In genomic region chr12:55073686-55074085, GRCm38 (mm10) we compare ENCODE assay signal across 21 mouse cellular contexts. TPM values are rescaled to one million over a fixed set of nuclear protein-coding genes. Genes with fewer than 3 reads are reported as not detected.
DNase-seq lines count a peak whose midpoint lies in the region; ATAC-seq and TF ChIP-seq lines count a peak whose summit lies in the region.
"Had no signal": no experiment of that assay in that cellular context is flagged by ENCODE, and none has a peak within 500 bp of the region (broad histone marks: within the 10 kb centered on the region; RNA-seq: fewer than 3 reads in every experiment).

No protein-coding gene starts in this region.

- TF ChIP-seq CTCF in lung, postnatal 0 days (IDR thresholded peaks at IDR 0.05): no peak

- H3K4me1 ChIP-seq in heart, embryonic 10.5 days: peaks cover 4% of the 10 kb centered on the region
- peaks cover 0 to 1% of the 10 kb centered on the region in 2 experiments; a peak in 1 of 4 replicates for H3K4me1 ChIP-seq in ES-E14 (ENCODE audit: control insufficient read depth in 2 of 2, insufficient read depth in 2 of 2, low read length in 2 of 2, poor library complexity in 1 of 2)
- peaks cover 47% of the 10 kb centered on the region for H3K4me1 ChIP-seq in liver, embryonic 12.5 days
- H3K4me1 ChIP-seq in liver, embryonic 16.5 days (ENCODE audit: control insufficient read depth, low read depth, low read length): peaks cover 16% of the 10 kb centered on the region
- H3K4me1 ChIP-seq in lung, postnatal 0 days (ENCODE audit: insufficient read depth, low read depth, low read length): no peaks in the 10 kb centered on the region
- H3K4me1 ChIP-seq in neural tube, embryonic 15.5 days: 0 out of 2 replicates have a peak, but pooled peaks cover 6% of the 10 kb centered on the region
- H3K4me1 ChIP-seq: embryonic facial prominence, embryonic 12.5 days; forebrain, embryonic 10.5 days had no signal

- 0 out of 2 replicates have a peak overlapping the region, but pooled peaks have one; percentile 7 for H3K27ac ChIP-seq in heart, embryonic 10.5 days
- H3K27ac ChIP-seq in ES-E14 (ENCODE audit: insufficient read depth, low read depth, low read length, poor library complexity, severe bottlenecking): no peak overlapping the region
- peak overlapping the region; percentile 72 for H3K27ac ChIP-seq in liver, embryonic 12.5 days
- H3K27ac ChIP-seq in liver, embryonic 16.5 days (ENCODE audit: low read length): peak overlapping the region; percentile 38; the same call in 1 of the 2 replicates
- H3K27ac ChIP-seq in lung, postnatal 0 days (ENCODE audit: low read length): no peak overlapping the region
- no peak overlapping the region for H3K27ac ChIP-seq in neural tube, embryonic 15.5 days (replicated peaks)
- H3K27ac ChIP-seq: embryonic facial prominence, embryonic 12.5 days; forebrain, embryonic 10.5 days; gastrocnemius, adult 2 months; hindbrain, embryonic 15.5 days had no signal

- TF ChIP-seq EP300 in lung, postnatal 0 days (IDR thresholded peaks at IDR 0.05): no peak

- intact Hi-C loops in heart, postnatal 25 days (cut with DNase I): no loop called here

- ATAC-seq in liver, embryonic 12.5 days: peak; percentile 82
- peak; percentile 82 for ATAC-seq in liver, embryonic 16.5 days (ENCODE audit: low read depth)
- no peak for ATAC-seq in lung, postnatal 0 days
- no peak for ATAC-seq in neural tube, embryonic 15.5 days (ENCODE audit: low FRiP score)
- ATAC-seq: forebrain, embryonic 14.5 days had no signal

- WGBS in heart, embryonic 10.5 days: 51% methylated on average over 7 of the region's 7 CpGs
- 54% methylated on average over 7 of the region's 7 CpGs for WGBS in liver, embryonic 12.5 days (ENCODE audit: insufficient replicate concordance)
- WGBS in liver, embryonic 16.5 days (ENCODE audit: insufficient replicate concordance): 49% methylated on average over 7 of the region's 7 CpGs
- 85% methylated on average over 7 of the region's 7 CpGs for WGBS in lung, postnatal 0 days
- 93% methylated on average over 7 of the region's 7 CpGs for WGBS in neural tube, embryonic 15.5 days

- no peak for DNase-seq in heart, embryonic 10.5 days (ENCODE audit: low spot score)
- DNase-seq in heart, postnatal 25 days (ENCODE audit: low spot score): no peak
- DNase-seq in ES-E14 (ENCODE audit: low read depth, low spot score): no peak
- DNase-seq in cerebellum, postnatal 4 days (ENCODE audit: low spot score in 2 of 2): no peak
- no peak for DNase-seq in lung, postnatal 0 days (ENCODE audit: low spot score)
- DNase-seq: adrenal gland, adult 8-10 months; adrenal gland, postnatal 36 days; cerebellum, adult 2 months; cerebellum, postnatal 14 days; gastrocnemius, adult 2 months; gastrocnemius, postnatal 36 days; heart, adult 11 months; heart, postnatal 36 days had no signal

- no peaks in the 10 kb centered on the region for H3K36me3 ChIP-seq in heart, embryonic 10.5 days
- H3K36me3 ChIP-seq in ES-E14 (ENCODE audit: control insufficient read depth, insufficient read depth, low read length, poor library complexity, severe bottlenecking): peaks cover 2% of the 10 kb centered on the region; the same call in 1 of the 2 replicates
- H3K36me3 ChIP-seq in liver, embryonic 12.5 days: peaks cover 8% of the 10 kb centered on the region; the same call in 1 of the 2 replicates
- H3K36me3 ChIP-seq in liver, embryonic 16.5 days (ENCODE audit: control insufficient read depth, insufficient read depth): no peaks in the 10 kb centered on the region
- no peaks in the 10 kb centered on the region for H3K36me3 ChIP-seq in lung, postnatal 0 days (ENCODE audit: insufficient read depth, low read length)
- no peaks in the 10 kb centered on the region for H3K36me3 ChIP-seq in neural tube, embryonic 15.5 days
- H3K36me3 ChIP-seq: embryonic facial prominence, embryonic 12.5 days; hindbrain, embryonic 15.5 days had no signal

- H3K4me3 ChIP-seq in heart, embryonic 10.5 days: no peak overlapping the region
- no peak overlapping the region for H3K4me3 ChIP-seq in ES-E14 (ENCODE audit: insufficient read depth in 1 of 2, low read depth in 1 of 2, low read length in 2 of 2, poor library complexity in 1 of 2, severe bottlenecking in 1 of 2)
- H3K4me3 ChIP-seq in liver, embryonic 12.5 days: no peak overlapping the region
- no peak overlapping the region for H3K4me3 ChIP-seq in liver, embryonic 16.5 days (ENCODE audit: low read depth, low read length)
- H3K4me3 ChIP-seq in lung, postnatal 0 days (ENCODE audit: low read depth, low read length): no peak overlapping the region
- no peak overlapping the region for H3K4me3 ChIP-seq in neural tube, embryonic 15.5 days (replicated peaks)
- H3K4me3 ChIP-seq: embryonic facial prominence, embryonic 12.5 days; forebrain, embryonic 10.5 days; gastrocnemius, adult 2 months; hindbrain, embryonic 15.5 days had no signal

- no peaks in the 10 kb centered on the region for H3K27me3 ChIP-seq in heart, embryonic 10.5 days (ENCODE audit: insufficient read depth, poor library complexity, severe bottlenecking)
- no peaks in the 10 kb centered on the region for H3K27me3 ChIP-seq in liver, embryonic 12.5 days (replicated peaks)
- H3K27me3 ChIP-seq in liver, embryonic 16.5 days (ENCODE audit: control insufficient read depth, insufficient read depth, low read depth, low read length): no peaks in the 10 kb centered on the region
- no peaks in the 10 kb centered on the region for H3K27me3 ChIP-seq in lung, postnatal 0 days (replicated peaks; ENCODE audit: insufficient read depth, low read length)
- no peaks in the 10 kb centered on the region for H3K27me3 ChIP-seq in neural tube, embryonic 15.5 days (replicated peaks)
- H3K27me3 ChIP-seq: embryonic facial prominence, embryonic 12.5 days; hindbrain, embryonic 15.5 days had no signal

- in situ Hi-C loops in ES-E14 (cut with MboI; ENCODE audit: low sequenced_read_pairs in 2 of 2, unreplicated experiment in 2 of 2): no loop called here

- H3K4me2 ChIP-seq in liver, embryonic 12.5 days: peak overlapping the region; percentile 37; the same call in 1 of the 2 replicates
- no peak overlapping the region for H3K4me2 ChIP-seq in liver, embryonic 16.5 days (ENCODE audit: low read depth, low read length)
- H3K4me2 ChIP-seq in lung, postnatal 0 days (replicated peaks; ENCODE audit: low read depth, low read length): no peak overlapping the region
- no peak overlapping the region for H3K4me2 ChIP-seq in neural tube, embryonic 15.5 days
- H3K4me2 ChIP-seq: embryonic facial prominence, embryonic 12.5 days; heart, embryonic 11.5 days; hindbrain, embryonic 15.5 days had no signal

- no peak overlapping the region for H3K9ac ChIP-seq in ES-E14 (ENCODE audit: insufficient read depth, low read depth, low read length, poor library complexity, severe bottlenecking)
- H3K9ac ChIP-seq in liver, embryonic 12.5 days: peak overlapping the region; percentile 19
- H3K9ac ChIP-seq in liver, embryonic 16.5 days (ENCODE audit: low read depth, low read length): 0 out of 2 replicates have a peak overlapping the region, but pooled peaks have one; percentile 6
- no peak overlapping the region for H3K9ac ChIP-seq in lung, postnatal 0 days (replicated peaks; ENCODE audit: low read depth)
- H3K9ac ChIP-seq in neural tube, embryonic 15.5 days (replicated peaks): no peak overlapping the region
- H3K9ac ChIP-seq: embryonic facial prominence, embryonic 12.5 days; hindbrain, embryonic 15.5 days had no signal

- no peaks in the 10 kb centered on the region for H3K9me3 ChIP-seq in heart, embryonic 10.5 days
- no peaks in the 10 kb centered on the region for H3K9me3 ChIP-seq in ES-E14 (ENCODE audit: control insufficient read depth, insufficient read depth, low read depth, low read length)
- no peaks in the 10 kb centered on the region for H3K9me3 ChIP-seq in liver, embryonic 12.5 days (replicated peaks)
- no peaks in the 10 kb centered on the region for H3K9me3 ChIP-seq in liver, embryonic 16.5 days (replicated peaks; ENCODE audit: control insufficient read depth, low read length)
- H3K9me3 ChIP-seq in lung, postnatal 0 days (ENCODE audit: low read length): no peaks in the 10 kb centered on the region
- H3K9me3 ChIP-seq in neural tube, embryonic 15.5 days (replicated peaks): no peaks in the 10 kb centered on the region
- H3K9me3 ChIP-seq: embryonic facial prominence, embryonic 12.5 days; forebrain, embryonic 10.5 days; hindbrain, embryonic 15.5 days had no signal

RNA-seq across cellular contexts. Expression of gene 2700097O09Rik, which starts 6.2 kb away (rescaled TPM):
- 30.8 and 39.8 TPM in 2 replicates for polyA plus RNA-seq in heart, embryonic 10.5 days (2016; fragmentation: Nextera tagmentation; extraction: Ambion mirVana)
- total RNA-seq in heart, postnatal 25 days (2021): 1 to 10 TPM; 6.9 to 9.0 TPM
- total RNA-seq in ES-E14 (2012; rRNA removed): 29.9 and 33.1 TPM in 2 replicates
- polyA plus RNA-seq in liver, embryonic 12.5 days (2016; fragmentation: Nextera tagmentation; extraction: Ambion mirVana): 31.5 and 33.0 TPM in 2 replicates
- 35.6 and 36.5 TPM in 2 replicates for polyA plus RNA-seq in liver, embryonic 16.5 days (2015; fragmentation: Nextera tagmentation; extraction: Ambion mirVana)
- polyA plus RNA-seq in lung, postnatal 0 days (2015; fragmentation: Nextera tagmentation; extraction: Ambion mirVana): 14.4 and 14.6 TPM in 2 replicates
- 34.1 and 34.7 TPM in 2 replicates for polyA plus RNA-seq in neural tube, embryonic 15.5 days (2015; fragmentation: Nextera tagmentation; extraction: Ambion mirVana)

RNA-seq across cellular contexts. Expression of gene Srp54a, which starts 6.4 kb away (rescaled TPM):
- polyA plus RNA-seq in heart, embryonic 10.5 days (2016; fragmentation: Nextera tagmentation; extraction: Ambion mirVana): 152 and 156 TPM in 2 replicates
- 10 to 100 TPM; 73.5 to 93.4 TPM for total RNA-seq in heart, postnatal 25 days (2021)
- 32.8 and 52.4 TPM in 2 replicates for total RNA-seq in ES-E14 (2012; rRNA removed)
- 105 and 106 TPM in 2 replicates for polyA plus RNA-seq in liver, embryonic 12.5 days (2016; fragmentation: Nextera tagmentation; extraction: Ambion mirVana)
- 72.2 and 72.5 TPM in 2 replicates for polyA plus RNA-seq in liver, embryonic 16.5 days (2015; fragmentation: Nextera tagmentation; extraction: Ambion mirVana)
- 124 and 130 TPM in 2 replicates for polyA plus RNA-seq in lung, postnatal 0 days (2015; fragmentation: Nextera tagmentation; extraction: Ambion mirVana)
- polyA plus RNA-seq in neural tube, embryonic 15.5 days (2015; fragmentation: Nextera tagmentation; extraction: Ambion mirVana): 191 and 201 TPM in 2 replicates

RNA-seq across cellular contexts. Expression of gene Fam177a, which starts 50.6 kb away (rescaled TPM):
- polyA plus RNA-seq in heart, embryonic 10.5 days (2016; fragmentation: Nextera tagmentation; extraction: Ambion mirVana): 15.1 and 17.2 TPM in 2 replicates
- total RNA-seq in heart, postnatal 25 days (2021): 10 to 100 TPM; 10.1 to 13.9 TPM
- 4.2 and 6.1 TPM in 2 replicates for total RNA-seq in ES-E14 (2012; rRNA removed)
- 11.8 and 14.4 TPM in 2 replicates for polyA plus RNA-seq in liver, embryonic 12.5 days (2016; fragmentation: Nextera tagmentation; extraction: Ambion mirVana)
- polyA plus RNA-seq in liver, embryonic 16.5 days (2015; fragmentation: Nextera tagmentation; extraction: Ambion mirVana): 6.8 and 7.9 TPM in 2 replicates
- 53.0 and 56.1 TPM in 2 replicates for polyA plus RNA-seq in lung, postnatal 0 days (2015; fragmentation: Nextera tagmentation; extraction: Ambion mirVana)
- polyA plus RNA-seq in neural tube, embryonic 15.5 days (2015; fragmentation: Nextera tagmentation; extraction: Ambion mirVana): 69.0 and 77.3 TPM in 2 replicates

RNA-seq across cellular contexts. Expression of gene Baz1a, which starts 59.5 kb away (rescaled TPM):
- polyA plus RNA-seq in heart, embryonic 10.5 days (2016; fragmentation: Nextera tagmentation; extraction: Ambion mirVana): 15.1 and 24.7 TPM in 2 replicates
- total RNA-seq in heart, postnatal 25 days (2021): 1 to 10 TPM; 6.8 to 8.6 TPM
- total RNA-seq in ES-E14 (2012; rRNA removed): 19.7 and 22.9 TPM in 2 replicates
- 47.6 and 54.4 TPM in 2 replicates for polyA plus RNA-seq in liver, embryonic 12.5 days (2016; fragmentation: Nextera tagmentation; extraction: Ambion mirVana)
- 23.6 and 26.8 TPM in 2 replicates for polyA plus RNA-seq in liver, embryonic 16.5 days (2015; fragmentation: Nextera tagmentation; extraction: Ambion mirVana)
- polyA plus RNA-seq in lung, postnatal 0 days (2015; fragmentation: Nextera tagmentation; extraction: Ambion mirVana): 17.5 and 20.7 TPM in 2 replicates
- 2.7 and 12.3 TPM in 2 replicates for polyA plus RNA-seq in neural tube, embryonic 15.5 days (2015; fragmentation: Nextera tagmentation; extraction: Ambion mirVana)

Comparison
In these comparisons a context has a peak if more than half of its experiments do, and no peak if none do; other contexts are left out.
1. H3K27ac ChIP-seq: peak in heart, embryonic 10.5 days (single experiment), liver, embryonic 12.5 days (single experiment) and liver, embryonic 16.5 days (single experiment); none in ES-E14 (single experiment), lung, postnatal 0 days (single experiment) and neural tube, embryonic 15.5 days (single experiment).
2. H3K9ac ChIP-seq: peak in liver, embryonic 12.5 days (single experiment) and liver, embryonic 16.5 days (single experiment); none in ES-E14 (single experiment), lung, postnatal 0 days (single experiment) and neural tube, embryonic 15.5 days (single experiment).
3. ATAC-seq: peak in liver, embryonic 12.5 days (single experiment) and liver, embryonic 16.5 days (single experiment); none in lung, postnatal 0 days (single experiment) and neural tube, embryonic 15.5 days (single experiment).